Mouse (Mus musculus): Measurements from ENCODE around the gene Rps19bp1.

DNA sequence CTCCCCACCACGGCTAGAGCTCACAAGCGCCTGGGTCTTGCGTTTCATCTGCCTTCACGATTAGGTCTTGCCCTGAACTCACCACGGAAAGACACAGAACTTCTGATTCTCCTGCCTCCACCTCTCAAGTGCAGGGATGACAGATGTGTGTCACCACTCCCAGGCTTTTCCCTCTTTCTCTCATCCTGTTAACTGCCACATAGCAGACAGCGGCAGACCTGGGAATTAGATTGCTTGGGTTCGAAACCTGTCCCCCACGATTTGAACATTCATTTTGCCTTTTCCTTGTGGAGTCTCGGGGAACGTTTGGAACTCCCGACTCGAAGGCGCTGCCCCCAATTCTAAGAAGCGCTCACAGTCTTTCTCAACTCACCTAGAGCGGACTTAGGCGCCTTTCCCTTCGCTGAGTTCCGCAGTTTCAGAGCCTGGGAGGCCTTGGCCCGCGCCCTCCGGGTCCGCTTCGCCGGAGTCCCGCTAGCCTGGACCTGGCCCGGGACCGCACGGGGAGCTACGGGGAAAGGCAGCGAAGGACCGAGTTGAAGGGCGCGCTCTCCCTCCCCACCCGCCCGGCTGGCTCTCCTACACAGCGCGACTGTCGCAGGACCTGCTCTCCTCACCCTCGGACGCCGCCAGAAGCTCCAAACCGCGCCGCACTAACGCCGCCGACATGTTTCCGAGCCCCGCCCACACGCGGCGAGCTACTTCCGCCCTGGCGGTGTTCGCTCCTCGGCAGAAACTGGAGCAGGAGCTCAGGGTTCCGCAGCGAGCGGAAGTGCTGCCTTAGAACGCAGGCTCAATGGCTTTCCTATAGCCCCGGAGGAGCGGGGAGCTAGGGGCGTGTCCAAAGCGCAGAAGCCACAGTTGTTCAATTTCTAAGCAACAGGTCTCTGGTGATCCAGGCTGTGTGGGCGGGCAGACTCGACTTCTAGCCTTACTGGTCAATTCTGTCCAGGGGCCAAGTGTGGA lies at the start of gene Rps19bp1:
- TF ChIP-seq POLR2A (IDR thresholded peaks at IDR 0.05; ENCODE audit: extremely low read depth, insufficient read depth, low read length), result peak; percentile 62
- no peak for TF ChIP-seq CTCF (IDR thresholded peaks at IDR 0.05; ENCODE audit: extremely low read depth, insufficient read depth, low read length)

Measured in cortical plate, adult 2 months (tissue).